Mouse (Mus musculus): ENCODE data around the gene Rpusd1. TPM values are rescaled to one million over a fixed set of nuclear protein-coding genes. Genes with fewer than 3 reads are reported as not detected.

Rpusd1 gene
- total and polyA plus RNA-seq, 3 experiments, result 8.2 to 23.9 TPM; not detected in 1

- peaks cover 12 to 14% of the 10 kb centered on the region in 2 experiments for H3K27me3 ChIP-seq (ENCODE audit: control insufficient read depth in 1 of 2, insufficient read depth in 2 of 2, low read length in 2 of 2)
- no peak overlapping the region for H3K4me3 ChIP-seq (ENCODE audit: control insufficient read depth in 1 of 2, insufficient read depth in 1 of 2, low read depth in 2 of 2, low read length in 2 of 2)
- H3K36me3 ChIP-seq (ENCODE audit: control insufficient read depth in 1 of 2, insufficient read depth in 2 of 2, low read length in 2 of 2), result no peaks in the 10 kb centered on the region
- H3K27ac ChIP-seq (ENCODE audit: control insufficient read depth, low read depth, low read length), result no peak overlapping the region
- H3K9me3 ChIP-seq (replicated peaks; ENCODE audit: insufficient read depth, low read length), result no peaks in the 10 kb centered on the region
- H3K79me2 ChIP-seq (ENCODE audit: control insufficient read depth, insufficient read depth, low read length, poor library complexity), result no peaks in the 10 kb centered on the region
- DNase-seq (ENCODE audit: low read depth, low spot score), result no peak
- no peak overlapping the region for H3K9ac ChIP-seq (ENCODE audit: control insufficient read depth, low read depth, low read length, poor library complexity, severe bottlenecking)
- no peaks in the 10 kb centered on the region for H3K4me1 ChIP-seq (ENCODE audit: control insufficient read depth in 1 of 2, insufficient read depth in 2 of 2, low read length in 2 of 2)
- TF ChIP-seq EP300 (IDR thresholded peaks at IDR 0.05; ENCODE audit: low read depth in 1 of 2, low read length in 2 of 2) (no peak), UBTF (IDR thresholded peaks at IDR 0.05; ENCODE audit: borderline replicate concordance, insufficient read depth, low read depth, low read length) (no peak), CHD2 (IDR thresholded peaks at IDR 0.05; ENCODE audit: low read length) (no peak), ZC3H11A (IDR thresholded peaks at IDR 0.05; ENCODE audit: low read depth, low read length) (no peak), MYB (IDR thresholded peaks at IDR 0.05; ENCODE audit: low read depth, low read length) (no peak), POLR2A (IDR thresholded peaks at IDR 0.05; ENCODE audit: control insufficient read depth in 1 of 2, insufficient read depth in 1 of 2, low read depth in 1 of 2, low read length in 2 of 2, poor library complexity in 1 of 2) (no peak), ELF1 (IDR thresholded peaks at IDR 0.05; ENCODE audit: low read depth, low read length) (no peak), HCFC1 (IDR thresholded peaks at IDR 0.05; ENCODE audit: low read depth, low read length) (no peak), TAL1 (IDR thresholded peaks at IDR 0.05; ENCODE audit: low read length) (no peak), POLR2AphosphoS2 (IDR thresholded peaks at IDR 0.05; ENCODE audit: low read length) (no peak), CHD1 (IDR thresholded peaks at IDR 0.05; ENCODE audit: low read depth, low read length) (no peak), ZMIZ1 (IDR thresholded peaks at IDR 0.05; ENCODE audit: low read depth, low read length) (no peak), USF1 (IDR thresholded peaks at IDR 0.05; ENCODE audit: low read depth, low read length) (no peak), TBP (IDR thresholded peaks at IDR 0.05; ENCODE audit: low read depth, low read length) (no peak)
Measured at GRCm38 (mm10) chr17:25762591-25762990, 35.1 kb downstream of the Rpusd1 start.

- no peak for DNase-seq (ENCODE audit: low read depth, low spot score)
- TF ChIP-seq NELFE (IDR thresholded peaks at IDR 0.05; ENCODE audit: low read depth, low read length), result no peak
- no peak for TF ChIP-seq MYC (IDR thresholded peaks at IDR 0.05; ENCODE audit: low read depth, low read length)
- TF ChIP-seq POLR2A (IDR thresholded peaks at IDR 0.05; ENCODE audit: control insufficient read depth in 1 of 2, insufficient read depth in 1 of 2, low read depth in 1 of 2, low read length in 2 of 2, poor library complexity in 1 of 2), result no peak
- no peak for TF ChIP-seq EP300 (IDR thresholded peaks at IDR 0.05; ENCODE audit: low read depth in 1 of 2, low read length in 2 of 2)
- TF ChIP-seq RAD21 (IDR thresholded peaks at IDR 0.05; ENCODE audit: low read depth, low read length), result no peak
- no peak for TF ChIP-seq HCFC1 (IDR thresholded peaks at IDR 0.05; ENCODE audit: low read depth, low read length)
- TF ChIP-seq NRF1 (IDR thresholded peaks at IDR 0.05; ENCODE audit: insufficient read depth, low read depth, low read length, poor library complexity, severe bottlenecking), result no peak
- Histone ChIP-seq H3K79me2 (ENCODE audit: control insufficient read depth, insufficient read depth, low read length, poor library complexity) (no peaks in the 10 kb centered on the region), H3K4me1 (ENCODE audit: control insufficient read depth in 1 of 2, insufficient read depth in 2 of 2, low read length in 2 of 2) (no peaks in the 10 kb centered on the region; a peak in 2 of 4 replicates), H3K4me3 (ENCODE audit: control insufficient read depth in 1 of 2, insufficient read depth in 1 of 2, low read depth in 2 of 2, low read length in 2 of 2) (no peak overlapping the region), H3K9ac (ENCODE audit: control insufficient read depth, low read depth, low read length, poor library complexity, severe bottlenecking) (no peak overlapping the region), H3K9me3 (replicated peaks; ENCODE audit: insufficient read depth, low read length) (no peaks in the 10 kb centered on the region), H3K36me3 (ENCODE audit: control insufficient read depth in 1 of 2, insufficient read depth in 2 of 2, low read length in 2 of 2) (no peaks in the 10 kb centered on the region), H3K27me3 (ENCODE audit: control insufficient read depth in 1 of 2, insufficient read depth in 2 of 2, low read length in 2 of 2) (peaks cover 14 to 17% of the 10 kb centered on the region in 2 experiments), H3K27ac (ENCODE audit: control insufficient read depth, low read depth, low read length) (no peak overlapping the region)
Measured at GRCm38 (mm10) chr17:25765886-25766285, 38.4 kb downstream of the Rpusd1 start.

All from MEL (cell line).